Mouse (Mus musculus) T-helper 1 cell (primary cell): ENCODE data around the gene Vcam1.

Experiments used
- in situ Hi-C: fragments of 300-600 bp; cut with MboI, MseI; formaldehyde crosslinking; loops from one replicate; pipeline ENCODE4 v1.15.1; 2025; ENCODE audit warnings: high pct_unique_total_duplicates

Gene Vcam1

DNA sequence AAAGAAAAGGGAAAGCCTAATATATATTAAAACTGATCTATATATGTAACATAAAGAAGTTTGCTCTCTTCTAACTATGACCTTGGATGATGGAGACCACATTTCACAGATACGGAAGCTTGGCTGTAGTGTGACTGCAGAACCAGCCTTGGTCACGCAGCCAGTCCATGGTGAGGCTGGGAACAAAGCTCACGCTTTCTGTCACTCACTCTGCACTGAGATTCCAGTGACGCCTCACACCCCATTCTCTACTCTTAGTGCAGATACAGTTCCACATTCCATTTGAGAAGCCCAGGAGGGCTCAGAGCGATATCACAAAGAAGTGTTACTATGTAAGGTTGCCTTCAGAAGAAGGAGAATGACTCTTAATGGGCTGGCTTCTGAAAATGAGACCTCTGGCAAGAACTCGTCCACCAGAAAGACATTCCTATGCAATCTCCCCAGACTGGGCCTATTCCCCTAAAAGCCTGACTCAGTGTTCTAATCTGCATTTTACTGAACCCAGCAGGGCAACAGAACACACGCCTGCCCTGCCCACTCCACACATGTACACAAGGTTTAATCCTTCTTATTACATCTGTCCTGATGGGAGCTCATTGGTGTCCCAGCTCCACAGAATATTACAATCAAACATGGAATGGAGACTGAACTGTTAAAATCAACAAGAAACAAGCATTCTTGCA lies 2.8 kb downstream of the Vcam1 start:
- in situ Hi-C loops, result no loop called here

DNA sequence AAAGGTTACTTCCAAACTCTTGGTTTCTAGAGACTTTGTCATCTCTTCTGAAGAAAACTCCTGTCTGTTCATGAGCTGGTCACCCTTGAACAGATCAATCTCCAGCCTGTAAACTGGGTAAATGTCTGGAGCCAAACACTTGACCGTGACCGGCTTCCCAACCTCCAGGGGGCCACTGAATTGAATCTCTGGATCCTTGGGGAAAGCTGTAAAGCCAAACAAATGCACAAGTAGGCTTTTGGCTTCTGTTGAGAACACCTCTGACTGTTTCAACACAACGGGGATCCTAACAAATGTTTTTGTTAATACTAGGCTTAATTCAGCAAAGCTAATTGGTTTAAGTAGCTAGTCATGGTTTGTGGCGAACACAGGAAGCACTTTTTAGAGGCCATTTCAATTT lies 3.4 kb downstream of the Vcam1 start:
- in situ Hi-C loops, result no loop called here

DNA sequence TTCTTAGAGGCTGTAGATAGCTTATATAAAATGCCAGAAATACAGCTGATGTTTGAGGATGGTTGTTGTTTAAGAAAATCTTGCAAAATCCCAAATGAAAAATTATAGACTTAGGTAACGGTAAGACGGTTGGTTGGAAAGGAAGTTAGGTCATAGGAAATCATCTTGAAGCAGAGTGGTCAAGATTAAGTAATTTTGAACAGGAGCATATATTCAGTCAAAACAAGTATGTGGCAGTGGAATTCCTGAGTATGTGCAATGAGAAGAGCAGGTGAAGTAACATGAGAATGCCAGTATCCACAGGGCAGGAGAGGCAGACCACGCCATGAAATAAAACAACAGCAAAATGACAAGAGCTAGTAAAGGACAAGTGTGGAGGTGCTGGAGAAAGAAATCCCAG lies 5.7 kb downstream of the Vcam1 start:
- in situ Hi-C loops, result no loop called here

DNA sequence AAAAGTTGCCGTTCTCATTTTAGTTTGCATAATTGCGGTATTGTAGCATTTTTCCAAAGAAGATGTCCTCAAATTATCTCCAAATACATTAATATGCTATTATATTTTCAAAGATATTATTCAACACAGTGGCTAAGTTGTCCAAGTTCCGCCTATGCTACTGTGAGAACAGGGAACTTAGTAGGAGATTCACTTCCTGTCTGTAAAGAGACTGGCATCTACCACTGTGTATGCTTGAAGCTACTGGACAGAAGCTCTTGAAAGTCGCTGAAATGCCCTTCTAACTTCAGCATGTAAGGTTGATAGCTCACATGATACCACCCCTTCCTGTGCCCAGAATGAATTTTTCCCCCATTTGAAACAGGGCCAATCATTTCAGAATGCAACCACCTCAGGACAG lies 6.8 kb downstream of the Vcam1 start:
- in situ Hi-C loops, result no loop called here

DNA sequence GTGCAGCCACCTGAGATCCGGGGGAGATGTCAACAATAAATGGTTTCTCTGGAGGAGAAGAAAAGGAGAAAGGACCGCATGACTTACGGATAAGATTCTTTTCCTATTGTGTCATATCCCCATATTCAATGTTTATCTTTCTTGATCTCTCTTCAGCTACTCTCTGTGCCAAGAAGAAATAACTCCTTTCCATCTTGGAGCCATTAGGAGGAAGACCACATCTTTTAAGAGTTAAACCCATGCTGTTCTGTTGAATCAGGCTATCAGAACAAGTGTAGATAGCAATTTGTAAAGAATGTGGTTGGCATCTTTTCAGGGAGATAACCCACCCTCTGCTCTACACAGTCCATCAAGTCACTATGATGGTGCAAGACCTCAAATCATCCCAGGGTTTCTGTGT lies 8.5 kb downstream of the Vcam1 start:
- in situ Hi-C loops, result no loop called here

DNA sequence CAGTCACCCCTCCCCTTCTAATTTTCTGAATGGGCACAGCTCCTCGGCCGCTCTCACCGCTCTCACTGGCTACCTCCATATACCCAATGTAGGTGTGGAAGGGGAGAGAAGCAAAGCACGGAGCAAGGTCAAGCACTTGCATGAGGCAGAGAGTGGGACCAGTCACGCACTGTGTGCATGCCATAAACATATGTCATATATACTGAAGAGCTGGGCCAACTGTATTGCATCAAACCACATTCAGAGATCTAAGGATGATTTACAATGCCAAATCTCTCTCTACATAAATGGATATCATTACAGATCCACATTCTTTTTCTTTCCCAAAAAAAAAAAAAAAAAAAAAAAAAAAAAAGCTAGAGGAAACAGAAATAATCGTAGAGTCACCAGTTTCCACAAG lies 9.1 kb downstream of the Vcam1 start:
- in situ Hi-C loops, result no loop called here

DNA sequence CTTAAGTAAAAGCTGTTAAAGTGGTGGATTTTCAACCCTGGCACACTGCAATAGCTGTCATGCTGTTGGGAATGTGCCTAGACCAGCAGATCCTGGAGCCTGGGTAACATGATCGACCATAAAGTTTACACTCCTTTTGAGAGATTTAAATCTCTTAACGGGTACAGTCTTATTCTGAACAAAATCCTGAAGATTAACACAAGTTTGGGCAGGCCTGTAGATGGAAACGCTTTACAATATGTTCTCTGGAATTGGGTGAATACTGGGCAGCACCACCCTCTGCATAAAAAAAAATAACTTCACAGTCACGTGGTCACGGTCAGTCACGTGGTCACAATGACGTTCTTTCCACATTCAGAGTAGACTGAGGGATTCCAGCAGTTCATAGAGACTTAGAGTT lies 10.3 kb downstream of the Vcam1 start:
- in situ Hi-C loops, result no loop called here

DNA sequence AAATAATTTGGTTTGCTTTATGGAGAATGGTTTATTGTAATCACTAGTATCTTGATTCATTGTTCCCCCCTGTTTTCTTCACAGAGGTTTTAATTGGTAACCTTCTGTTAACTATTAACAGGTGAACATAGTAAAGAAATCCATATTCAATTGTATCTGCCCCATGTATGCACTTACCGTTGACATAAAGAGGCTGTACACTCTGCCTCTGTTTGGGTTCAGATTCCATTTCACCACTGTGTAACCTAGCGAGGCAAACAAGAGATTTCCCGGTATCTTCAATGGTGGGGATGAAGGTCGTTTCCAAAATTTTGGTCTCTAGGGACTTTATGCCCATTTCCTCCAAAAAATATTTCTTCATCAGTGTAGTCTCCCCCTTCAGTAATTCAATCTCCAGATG lies 12.4 kb downstream of the Vcam1 start:
- in situ Hi-C loops, result no loop called here

DNA sequence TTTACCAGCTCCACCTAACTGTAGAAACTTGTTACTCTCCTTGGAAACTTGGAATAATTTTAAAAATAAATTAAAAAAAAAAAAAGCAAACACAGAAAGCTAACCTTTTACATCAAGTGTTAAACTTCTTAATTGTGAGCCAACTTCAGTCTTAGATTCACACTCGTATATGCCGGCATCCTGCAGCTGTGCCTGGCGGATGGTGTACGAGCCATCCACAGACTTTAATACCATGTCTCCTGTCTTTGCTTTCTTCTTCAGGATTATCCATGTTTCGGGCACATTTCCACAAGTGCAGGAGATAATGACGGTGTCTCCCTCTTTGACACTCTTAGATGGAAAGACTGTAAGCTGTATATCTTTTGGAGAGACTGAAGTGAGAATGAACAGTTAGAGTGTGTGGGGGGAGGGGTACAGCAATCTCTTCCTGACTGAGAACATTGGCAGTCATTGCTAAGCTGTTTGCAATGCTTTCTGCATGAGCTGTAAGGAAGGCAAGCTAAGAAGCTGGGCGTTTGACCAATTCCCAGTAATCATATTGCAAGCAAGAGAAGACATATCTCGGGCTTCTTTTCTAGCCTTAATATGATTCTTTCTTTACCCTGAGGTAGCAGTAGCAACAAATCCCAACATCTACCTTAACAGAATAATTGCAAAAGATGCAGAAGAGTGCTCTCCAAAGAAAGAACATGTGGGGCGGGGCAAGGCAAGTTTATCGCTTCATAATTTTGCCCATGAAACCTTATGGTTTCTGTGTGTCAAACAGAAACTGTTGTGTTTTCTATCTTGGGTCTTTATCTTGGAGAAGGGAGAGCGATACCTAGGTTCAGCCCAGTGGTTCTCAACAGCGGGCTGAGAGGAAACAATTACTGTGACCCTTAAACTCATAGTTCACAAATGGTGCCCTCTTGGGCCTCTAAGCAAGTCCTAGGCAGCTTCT lies 15.0 kb downstream of the Vcam1 start:
- in situ Hi-C loops, result no loop called here

DNA sequence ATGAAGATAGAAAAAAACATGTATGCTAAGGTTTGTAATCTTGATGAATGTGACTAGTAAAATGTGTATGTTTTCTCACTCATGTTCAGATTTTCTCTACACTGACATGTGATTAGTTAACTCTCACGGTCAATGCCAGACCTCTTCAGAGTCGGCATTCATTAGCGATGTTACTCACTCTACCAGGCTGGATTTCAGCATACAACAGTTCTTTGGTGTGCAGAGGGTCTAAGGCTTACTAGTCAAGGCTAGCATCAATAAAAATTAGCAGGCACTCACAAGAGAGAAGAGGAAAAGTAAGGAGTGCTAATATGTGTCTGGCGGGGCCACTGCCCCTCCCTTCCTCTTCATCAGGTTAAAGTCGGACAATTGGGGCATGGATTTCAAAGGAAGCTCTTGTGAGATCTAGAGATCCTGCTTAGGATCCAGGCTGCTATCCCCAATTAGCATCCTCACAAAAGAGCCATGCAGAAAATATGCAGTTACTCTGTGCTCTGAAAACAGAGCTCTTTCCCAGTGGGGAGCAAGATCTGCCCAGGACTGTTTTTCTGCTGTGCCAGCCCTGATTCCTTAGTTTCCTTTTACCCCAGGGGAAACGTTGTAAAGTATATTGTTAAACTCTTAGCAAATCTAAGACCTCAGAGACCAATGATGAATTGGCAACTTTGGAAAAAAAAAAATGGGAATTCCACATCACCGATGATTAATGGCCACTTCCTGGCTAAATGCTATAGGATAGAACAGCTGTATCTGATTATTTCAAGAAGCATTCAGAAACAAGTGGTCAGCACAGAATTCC lies 15.8 kb downstream of the Vcam1 start:
- in situ Hi-C loops, result no loop called here

DNA sequence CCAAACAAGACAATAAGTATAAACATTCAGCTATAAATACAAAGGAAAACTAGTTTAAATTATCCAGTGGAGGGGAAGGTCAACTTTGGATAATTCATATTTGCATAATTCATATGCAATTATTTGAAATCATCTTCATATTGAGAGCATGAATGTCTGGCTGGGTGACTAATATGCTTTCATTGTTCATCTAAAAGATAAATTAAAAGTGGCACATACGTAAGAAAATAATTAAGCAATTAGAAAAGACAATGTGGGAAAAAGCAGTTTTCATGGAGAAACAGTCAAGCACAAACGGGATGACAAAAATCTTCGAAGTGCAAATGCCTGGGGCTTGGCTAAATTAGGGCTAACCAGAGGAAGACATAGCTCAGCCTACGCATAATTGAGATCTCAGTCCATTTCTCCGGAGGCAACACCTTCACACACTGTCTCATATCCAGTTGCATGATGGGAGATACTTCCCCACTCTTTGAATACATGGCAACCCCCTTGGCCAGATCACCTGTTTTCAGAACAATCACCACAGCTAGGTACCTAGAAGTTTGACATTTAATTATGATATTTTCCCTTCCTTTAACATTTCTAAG lies 16.6 kb downstream of the Vcam1 start:
- in situ Hi-C loops, result no loop called here

DNA sequence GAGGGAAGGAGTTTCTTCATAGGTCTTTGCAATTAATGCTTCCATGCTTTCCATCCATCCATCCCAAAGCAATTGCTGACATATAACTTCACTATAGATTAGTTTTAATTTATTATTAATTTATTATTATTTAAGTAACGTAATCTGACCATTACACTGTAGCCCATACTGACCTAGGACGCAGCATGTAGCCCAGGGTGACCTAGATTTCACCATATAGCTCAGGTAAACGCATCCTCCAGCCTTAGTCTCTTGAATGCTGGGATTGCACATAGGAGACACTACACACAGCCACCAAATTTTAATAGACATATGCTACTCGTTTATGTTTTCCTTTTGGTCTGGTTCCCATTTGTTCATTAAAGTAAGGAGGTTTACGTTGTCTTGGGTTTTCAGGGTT lies 23.8 kb downstream of the Vcam1 start:
- in situ Hi-C loops, result no loop called here

DNA sequence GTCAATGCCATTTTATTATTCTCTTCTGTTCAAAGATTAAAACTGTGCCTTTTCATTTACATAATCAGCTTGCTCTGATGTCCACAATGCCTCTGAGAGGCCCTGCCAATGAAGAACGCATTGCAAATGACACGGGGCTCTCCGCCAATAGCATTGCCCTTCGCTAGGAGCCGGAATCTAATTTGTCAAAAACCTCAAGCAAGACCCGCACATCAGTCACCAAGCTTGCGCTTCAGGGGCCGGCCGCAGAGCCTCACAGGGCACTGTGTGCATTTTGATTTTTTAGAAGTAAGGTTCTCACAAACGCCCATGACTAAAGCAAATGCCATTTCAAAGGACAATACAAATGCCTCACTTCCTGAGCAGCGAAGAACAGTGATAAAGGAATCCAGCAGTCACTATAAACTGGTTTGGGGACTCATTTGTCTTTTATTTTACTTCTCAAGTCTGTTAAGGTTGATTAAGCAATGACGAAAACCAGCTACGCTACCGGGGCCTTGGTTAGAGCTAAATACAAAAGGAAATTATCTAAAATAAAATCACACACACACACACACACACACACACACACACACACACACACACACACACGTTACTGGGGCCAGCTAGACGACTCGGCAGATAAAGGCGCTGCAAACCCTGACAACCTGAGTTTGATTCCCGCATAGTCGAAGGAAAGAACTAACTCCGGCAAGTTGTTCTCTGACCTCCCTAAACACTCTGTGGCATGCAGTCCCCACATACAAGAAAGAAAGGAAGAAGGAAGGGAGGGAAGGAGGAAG lies 24.4 kb downstream of the Vcam1 start:
- in situ Hi-C loops, result no loop called here

DNA sequence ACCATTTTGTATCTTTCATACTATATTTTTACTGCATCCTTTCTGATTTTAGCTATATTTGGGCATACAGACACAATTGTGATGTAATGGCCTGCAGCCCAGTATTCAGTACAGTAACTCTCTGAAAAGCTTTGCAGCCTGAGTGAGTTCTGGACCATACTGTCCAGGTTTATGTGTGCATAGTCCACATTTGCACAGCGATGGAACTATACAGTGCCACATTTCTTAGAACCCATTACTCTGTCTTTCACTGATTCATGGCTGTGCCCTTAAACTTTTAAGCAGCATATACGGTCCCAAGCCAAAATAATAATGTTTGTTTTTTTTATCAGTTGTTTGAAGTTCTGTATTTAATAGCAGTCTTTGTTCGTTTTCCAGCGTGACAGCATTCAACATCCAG lies 25.2 kb downstream of the Vcam1 start:
- in situ Hi-C loops, result no loop called here

DNA sequence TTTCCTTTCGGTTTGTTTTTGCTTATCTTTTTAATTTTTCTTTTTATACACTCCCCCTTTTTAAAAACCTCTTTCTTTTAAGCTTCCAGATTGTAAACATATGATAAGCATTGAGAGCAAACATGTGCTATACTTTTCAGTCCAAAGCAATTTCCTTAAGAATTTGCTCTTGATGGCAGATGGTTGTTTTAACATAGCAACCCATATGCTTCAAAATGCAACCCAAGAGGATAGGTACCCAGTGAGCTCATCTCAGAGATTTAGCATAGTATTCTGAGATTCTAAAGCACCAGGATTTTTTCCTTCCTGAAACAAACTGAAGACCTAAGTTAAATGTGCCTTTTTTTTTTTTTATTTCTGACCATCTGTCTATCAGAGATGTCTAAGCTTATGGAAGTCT lies 28.6 kb downstream of the Vcam1 start:
- in situ Hi-C loops, result no loop called here

DNA sequence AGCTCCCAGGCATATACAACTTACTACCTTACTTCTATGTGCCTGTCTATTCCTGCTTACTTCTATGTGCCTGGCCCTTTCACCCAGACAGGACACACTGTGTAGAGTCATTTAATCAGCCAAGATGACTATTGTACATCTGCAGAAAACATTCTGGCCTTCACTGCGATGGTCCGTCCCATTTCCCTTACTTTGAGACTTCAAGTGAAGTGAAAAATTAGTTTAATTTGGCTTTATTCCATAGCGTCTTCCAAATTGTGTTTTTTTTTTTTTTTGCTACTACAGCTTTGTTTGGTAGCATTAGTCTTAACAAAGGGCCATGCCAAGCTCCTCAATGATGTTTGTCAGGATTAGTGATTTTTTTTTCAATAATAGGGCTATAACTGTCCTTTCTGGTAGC lies 33.6 kb downstream of the Vcam1 start:
- in situ Hi-C loops, result no loop called here

DNA sequence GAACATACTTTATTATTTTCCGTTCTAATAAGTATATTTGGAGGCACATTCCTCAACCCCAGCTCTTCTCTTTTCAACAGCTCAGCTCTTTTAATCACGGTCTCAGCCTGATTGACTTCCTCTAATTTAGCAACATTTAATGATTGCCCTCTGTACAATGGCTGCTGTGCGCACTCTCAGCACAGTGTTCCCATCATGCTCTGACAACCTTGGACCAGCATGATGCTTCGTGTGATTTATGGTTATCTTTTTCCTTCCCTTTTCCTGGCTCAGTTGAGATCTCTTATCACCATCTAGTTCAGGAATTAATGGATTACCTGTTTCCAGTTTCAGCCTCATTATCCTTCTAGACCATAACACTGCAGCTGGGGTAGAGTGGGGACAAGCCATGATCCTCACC lies 34.2 kb downstream of the Vcam1 start:
- in situ Hi-C loops, result no loop called here

DNA sequence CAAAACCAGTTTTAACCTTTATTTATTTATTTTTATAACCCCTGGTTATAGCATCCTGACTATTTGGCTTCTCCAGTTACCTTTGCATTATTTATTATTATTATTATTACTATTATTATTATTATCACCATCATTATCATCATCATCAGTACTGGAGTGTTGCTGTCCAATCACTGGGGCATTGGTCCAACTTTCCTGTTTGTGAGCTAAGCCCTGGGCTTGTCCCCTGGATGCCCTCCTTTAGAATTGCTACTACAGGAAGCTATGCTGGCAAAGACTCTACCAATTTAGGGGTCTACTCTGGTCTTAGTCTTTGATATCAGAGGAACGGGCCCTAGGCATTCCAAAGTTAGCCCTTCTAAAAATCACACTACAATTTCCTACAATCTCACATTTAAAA lies 34.6 kb downstream of the Vcam1 start:
- in situ Hi-C loops, result no loop called here

DNA sequence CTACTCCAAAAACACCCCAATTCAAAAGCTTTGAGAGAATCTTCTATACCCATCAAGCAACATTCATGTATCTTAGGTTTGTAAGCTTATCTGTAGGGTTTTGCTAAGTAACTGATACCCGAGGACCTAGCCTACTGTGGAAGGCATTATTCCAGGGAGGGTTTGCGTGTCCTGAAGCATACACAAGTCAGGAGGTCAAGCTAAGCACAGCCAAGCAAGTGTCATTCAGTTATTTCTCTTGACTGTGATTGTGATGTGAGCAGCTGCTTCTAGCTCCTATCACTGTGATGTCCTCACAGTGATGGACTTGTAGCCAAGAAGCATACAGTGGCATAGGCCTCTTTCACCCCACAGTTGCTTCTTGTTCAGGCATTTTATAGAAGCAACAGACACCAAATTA lies 35.2 kb downstream of the Vcam1 start:
- in situ Hi-C loops, result no loop called here

DNA sequence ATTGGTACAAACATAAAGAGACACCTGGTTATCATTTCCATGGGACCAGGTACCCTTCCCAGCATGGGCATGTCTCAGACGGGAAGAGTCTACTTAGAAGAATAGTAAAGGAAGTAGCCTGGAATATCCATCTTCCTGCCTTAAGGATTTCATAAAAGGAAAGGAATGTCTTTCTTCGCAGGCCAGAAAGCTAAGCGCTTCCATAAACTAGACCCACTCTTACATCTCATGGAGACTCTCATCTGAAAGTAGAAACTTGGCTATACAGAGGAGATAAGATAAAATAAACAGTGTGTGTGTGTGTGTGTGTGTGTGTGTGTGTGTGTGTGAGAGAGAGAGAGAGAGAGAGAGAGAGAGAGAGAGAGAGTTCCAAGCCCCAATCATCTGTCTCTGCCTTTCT lies 36.9 kb downstream of the Vcam1 start:
- in situ Hi-C loops, result no loop called here

DNA sequence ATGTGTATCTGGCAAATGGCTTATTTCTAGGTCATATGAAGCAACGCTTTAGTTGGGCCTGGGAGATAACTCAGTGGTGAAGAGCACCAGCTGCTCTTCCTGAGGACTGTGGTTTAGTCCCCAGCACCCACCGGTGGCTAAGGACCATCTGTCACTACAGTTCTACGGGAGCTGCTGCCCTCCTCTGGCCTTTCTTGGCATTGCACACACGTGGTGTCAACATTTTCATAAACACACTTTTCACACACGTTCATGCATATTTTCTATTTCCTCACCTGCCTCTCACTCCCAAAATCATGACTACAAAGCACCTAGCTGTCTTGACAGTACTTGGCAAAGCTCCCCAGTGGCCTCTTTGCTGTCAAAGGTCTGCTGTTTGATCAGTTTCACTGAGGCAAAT lies 37.8 kb downstream of the Vcam1 start:
- in situ Hi-C loops, result no loop called here
